Mouse (Mus musculus): Measurements from ENCODE around the gene Polr1e.

DNA sequence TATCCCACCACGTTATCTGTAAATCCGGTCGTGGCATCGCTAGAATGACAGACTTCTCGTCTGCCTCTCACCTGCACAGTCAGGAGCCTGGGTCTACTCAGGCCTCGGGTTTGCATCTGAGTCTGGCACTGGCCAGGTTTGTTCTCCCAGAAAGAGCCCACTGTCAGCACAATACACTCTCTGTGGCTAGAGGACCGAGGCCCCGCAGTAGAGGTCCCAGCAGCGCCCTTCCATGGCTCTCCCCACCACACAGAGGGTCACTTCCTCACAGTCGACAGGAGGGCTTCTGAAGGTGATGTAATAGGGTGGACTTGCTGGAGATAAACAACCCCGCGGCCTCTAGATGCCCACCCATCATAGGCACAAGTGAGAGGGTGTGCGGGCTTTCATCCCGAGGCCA is 44.5 kb upstream of the Polr1e start:
- TF ChIP-seq POLR2A (IDR thresholded peaks at IDR 0.05; ENCODE audit: insufficient read depth, low read depth, low read length), result no peak
- no peak for TF ChIP-seq CTCF (IDR thresholded peaks at IDR 0.05; ENCODE audit: insufficient read depth, low read depth, low read length)
